Mouse (Mus musculus) midbrain, embryonic 14.5 days (tissue): Measurements from ENCODE around the gene Tstd2. TPM values are rescaled to one million over a fixed set of nuclear protein-coding genes. Genes with fewer than 3 reads are reported as not detected.

Experiments used
- ATAC-seq: fragments of 200-750 bp; cut with Nextera tagmentation; 2 replicates; pipeline ENCODE4 v1.8.0; 2017; ENCODE audit warnings: moderate number of reproducible peaks, moderate library complexity; ENCODE audit not compliant: low FRiP score, low TSS enrichment
- DNase-seq: peaks from one replicate; pipeline ENCODE4 v3.0.0-alpha.2; 2015
- H3K27ac ChIP-seq: fragments of 300-500 bp; sonication (generic); replicated peaks from 2 replicates; pipeline ENCODE4 v1.5.1; 2014; ENCODE audit warnings: mild to moderate bottlenecking, low read depth, low read length, moderate library complexity
- H3K27me3 ChIP-seq: fragments of 300-500 bp; sonication (generic); 2 replicates; pipeline ENCODE4 v1.6.1; 2014; ENCODE audit warnings: low read length, control low read depth, mixed read lengths; ENCODE audit not compliant: control insufficient read depth, insufficient read depth
- H3K36me3 ChIP-seq: fragments of 300-500 bp; sonication (generic); 2 replicates; pipeline ENCODE4 v1.6.1; 2014; ENCODE audit warnings: low read length, control low read depth; ENCODE audit not compliant: control insufficient read depth, insufficient read depth
- H3K4me1 ChIP-seq: fragments of 300-500 bp; sonication (generic); 2 replicates; pipeline ENCODE4 v1.6.1; 2014; ENCODE audit warnings: mild to moderate bottlenecking, antibody characterized with exemption, low read length, control low read depth; ENCODE audit not compliant: control insufficient read depth, insufficient read depth
- H3K4me2 ChIP-seq: fragments of 300-500 bp; sonication (generic); 2 replicates; pipeline ENCODE4 v1.6.1; 2014; ENCODE audit warnings: mild to moderate bottlenecking, low read length, moderate library complexity
- H3K4me3 ChIP-seq: fragments of 300-500 bp; sonication (generic); replicated peaks from 2 replicates; pipeline ENCODE4 v1.5.1; 2014; ENCODE audit warnings: low read depth, low read length
- H3K9ac ChIP-seq: fragments of 300-500 bp; sonication (generic); replicated peaks from 2 replicates; pipeline ENCODE4 v1.6.1; 2014; ENCODE audit warnings: mild to moderate bottlenecking, low read length, moderate library complexity
- H3K9me3 ChIP-seq: fragments of 300-500 bp; sonication (generic); 2 replicates; pipeline ENCODE4 v1.6.1; 2016; ENCODE audit warnings: low read length, control low read depth, mixed read lengths; ENCODE audit not compliant: control insufficient read depth
- WGBS: fragments of 180-500 bp; shearing (Covaris S2); extraction: QIAGEN DNeasy Blood & Tissue Kit; methylation state at CpG from one replicate; pipeline ENCODE4 v1.1.7; 2014; 5-methylcytosine and 5-hydroxymethylcytosine counted together
- polyA plus RNA-seq: library from polyadenylated mRNA; unstranded; fragments of >200 nt; fragmentation: Nextera tagmentation; extraction: Ambion mirVana; gene quantifications from 2 replicates; pipeline ENCODE4 v1.2.1, GENCODE M21; 2014

The Tstd2 gene
- polyA plus RNA-seq, 1 experiment from 2014 or later = 24.6 TPM

DNA sequence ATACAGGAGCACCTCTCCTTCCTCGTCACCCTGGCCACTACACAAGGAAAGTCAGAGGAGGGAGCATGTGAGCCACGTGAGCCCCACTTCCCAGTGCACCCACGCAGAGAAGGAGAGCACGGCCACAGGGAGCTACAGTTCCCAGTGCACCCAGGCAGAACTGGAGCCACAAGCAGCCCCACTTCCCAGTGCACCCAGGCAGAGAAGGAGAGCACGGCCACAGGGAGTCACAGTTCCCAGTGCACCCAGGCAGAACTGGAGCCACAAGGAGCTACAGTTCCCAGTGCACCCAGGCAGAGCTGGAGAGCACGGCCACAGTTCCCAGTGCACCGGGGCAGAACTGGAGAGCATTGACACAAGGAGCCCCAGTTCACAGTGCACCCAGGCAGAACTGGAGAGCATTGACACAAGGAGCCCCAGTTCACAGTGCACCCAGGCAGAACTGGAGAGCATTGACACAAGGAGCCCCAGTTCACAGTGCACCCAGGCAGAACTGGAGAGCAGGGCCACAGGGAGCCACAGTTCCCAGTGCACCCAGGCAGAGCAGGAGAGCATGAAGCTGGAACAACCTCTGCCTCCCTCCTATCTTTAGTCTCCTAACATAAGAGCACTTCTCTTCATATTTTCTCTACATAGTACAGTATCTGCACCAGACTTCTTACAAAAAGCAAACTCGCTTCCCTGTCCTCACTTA lies 9.0 kb downstream of the Tstd2 start:
- no peak for ATAC-seq
- WGBS = 76% methylated on average over 8 of the region's 8 CpGs
- peaks cover 82% of the 10 kb centered on the region for H3K36me3 ChIP-seq

GRCm38 (mm10) chr4:46126541-46126940 lies 12.0 kb downstream of the Tstd2 start:
- Histone ChIP-seq H3K4me2 (no peak overlapping the region), H3K9ac (no peak overlapping the region), H3K4me1 (no peaks in the 10 kb centered on the region), H3K27me3 (no peaks in the 10 kb centered on the region), H3K36me3 (peaks cover 84% of the 10 kb centered on the region), H3K9me3 (no peaks in the 10 kb centered on the region), H3K4me3 (no peak overlapping the region), H3K27ac (no peak overlapping the region)
- WGBS = 54% methylated on average over 2 of the region's 2 CpGs
- no peak for ATAC-seq
- DNase-seq = peak; percentile 91

More for the DNA sequence above, 9.0 kb downstream of the Tstd2 start:
- Histone ChIP-seq H3K27ac (no peak overlapping the region), H3K27me3 (no peaks in the 10 kb centered on the region), H3K4me3 (no peak overlapping the region), H3K4me2 (no peak overlapping the region), H3K9me3 (no peaks in the 10 kb centered on the region), H3K9ac (no peak overlapping the region), H3K4me1 (no peaks in the 10 kb centered on the region)
- DNase-seq = no peak

DNA sequence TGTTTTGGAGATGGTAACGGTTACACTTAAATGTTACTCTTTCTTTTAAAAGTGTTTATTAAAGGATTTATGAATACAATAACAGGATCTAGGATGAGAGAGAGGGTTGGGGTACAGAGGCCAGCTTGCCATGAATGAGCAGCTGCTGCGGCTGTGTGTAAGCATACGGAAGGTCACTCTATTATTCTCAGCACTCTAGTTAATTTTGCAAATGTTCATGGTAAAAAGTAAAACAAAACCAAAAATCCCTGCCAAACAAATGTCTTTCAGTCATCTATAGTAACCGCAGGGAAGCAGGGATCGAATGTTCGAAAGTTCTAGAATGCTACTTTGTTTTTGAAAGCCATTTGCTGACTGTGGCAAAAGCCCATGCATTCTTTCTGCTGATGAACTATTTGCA lies 15.1 kb downstream of the Tstd2 start:
- WGBS = 96% methylated on average over 6 of the region's 6 CpGs
- H3K27me3 ChIP-seq = no peaks in the 10 kb centered on the region
- ATAC-seq (no peak), DNase-seq (no peak)
- H3K4me1 ChIP-seq = no peaks in the 10 kb centered on the region
- H3K9ac ChIP-seq = no peak overlapping the region
- H3K9me3 ChIP-seq = no peaks in the 10 kb centered on the region
- peaks cover 89% of the 10 kb centered on the region for H3K36me3 ChIP-seq
- no peak overlapping the region for H3K4me2 ChIP-seq
- H3K4me3 ChIP-seq = no peak overlapping the region
- no peak overlapping the region for H3K27ac ChIP-seq

DNA sequence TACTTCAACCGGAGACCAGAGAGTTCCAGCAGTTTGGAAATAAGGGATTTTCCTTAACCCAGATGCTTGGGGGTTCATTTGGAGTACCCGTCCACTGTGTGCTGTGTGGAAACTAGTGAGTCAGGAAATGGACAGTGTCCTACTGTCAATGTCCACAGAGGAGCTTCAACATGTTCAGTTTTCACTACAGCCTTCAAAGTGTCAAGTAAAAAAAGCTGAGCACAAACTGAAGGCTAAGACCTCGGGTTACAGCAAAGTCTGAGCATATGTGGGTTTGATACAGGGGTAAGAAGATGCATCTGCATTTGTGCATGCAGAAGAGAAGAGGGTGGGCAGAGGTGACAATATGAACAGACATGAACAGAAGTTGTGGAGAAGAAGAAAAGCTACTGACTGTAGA lies 17.7 kb downstream of the Tstd2 start:
- Histone ChIP-seq H3K9ac (no peak overlapping the region), H3K4me3 (no peak overlapping the region), H3K9me3 (no peaks in the 10 kb centered on the region), H3K36me3 (peaks cover 100% of the 10 kb centered on the region), H3K27ac (no peak overlapping the region), H3K27me3 (no peaks in the 10 kb centered on the region), H3K4me1 (no peaks in the 10 kb centered on the region), H3K4me2 (no peak overlapping the region)
- DNase-seq (no peak), ATAC-seq (no peak)
- 89% methylated on average over 3 of the region's 3 CpGs for WGBS

DNA sequence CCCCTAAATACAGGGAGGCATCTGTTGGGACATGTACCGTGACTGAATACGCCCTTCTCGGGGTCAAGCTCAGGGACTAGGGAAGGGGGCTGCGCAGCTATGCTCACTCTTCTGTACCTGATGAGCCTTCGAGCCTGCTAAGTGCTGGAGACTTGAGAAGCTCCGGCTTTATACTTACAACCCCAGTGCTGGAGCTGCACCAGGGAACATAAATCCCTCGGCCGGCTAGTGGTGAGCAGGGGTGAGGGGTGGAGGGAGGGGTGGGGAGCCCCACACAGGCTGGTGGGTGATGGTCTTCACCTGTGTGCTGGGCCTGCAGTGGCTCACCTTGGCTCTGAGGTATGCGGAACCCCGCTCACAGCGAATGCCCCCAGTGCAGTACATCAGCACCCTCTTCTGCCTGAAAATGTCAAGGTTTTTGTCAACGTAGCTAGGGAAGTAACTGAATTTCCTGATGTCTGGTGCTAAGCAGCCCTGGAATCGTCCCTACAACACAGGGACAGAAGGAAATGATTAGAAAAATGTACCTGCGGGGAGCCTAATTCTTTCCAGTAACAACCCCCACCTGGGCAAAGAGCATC lies 18.9 kb downstream of the Tstd2 start:
- WGBS = 92% methylated on average over 14 of the region's 14 CpGs
- Histone ChIP-seq H3K27ac (no peak overlapping the region), H3K36me3 (peaks cover 98% of the 10 kb centered on the region), H3K9ac (no peak overlapping the region), H3K4me3 (no peak overlapping the region), H3K4me1 (no peaks in the 10 kb centered on the region), H3K9me3 (no peaks in the 10 kb centered on the region), H3K4me2 (no peak overlapping the region), H3K27me3 (no peaks in the 10 kb centered on the region)
- DNase-seq = no peak
- ATAC-seq = no peak

DNA sequence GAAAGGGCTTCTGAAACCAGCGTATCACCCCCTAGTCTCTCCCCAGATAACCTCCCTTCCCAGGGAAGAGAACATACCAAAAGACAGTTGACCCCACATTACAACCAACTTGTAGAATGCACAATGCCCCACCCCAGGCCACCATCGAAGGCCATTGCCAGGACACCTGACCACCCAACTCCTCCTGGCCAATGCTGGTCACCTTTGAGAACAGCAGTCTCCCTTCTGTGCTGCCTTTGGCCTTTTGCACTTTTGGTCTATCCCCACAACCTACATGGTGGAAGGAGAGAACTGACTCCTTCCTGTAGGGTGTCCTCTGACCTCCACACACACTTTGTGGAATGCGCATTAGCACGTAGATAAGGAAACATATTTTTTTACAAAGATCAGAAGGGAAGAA lies 21.0 kb downstream of the Tstd2 start:
- no peaks in the 10 kb centered on the region for H3K9me3 ChIP-seq
- DNase-seq (no peak), ATAC-seq (no peak)
- WGBS = 98% methylated on average over 4 of the region's 4 CpGs
- H3K36me3 ChIP-seq = peaks cover 88% of the 10 kb centered on the region
- no peaks in the 10 kb centered on the region for H3K4me1 ChIP-seq
- H3K4me2 ChIP-seq = no peak overlapping the region
- no peaks in the 10 kb centered on the region for H3K27me3 ChIP-seq
- no peak overlapping the region for H3K4me3 ChIP-seq
- no peak overlapping the region for H3K27ac ChIP-seq
- H3K9ac ChIP-seq = no peak overlapping the region

DNA sequence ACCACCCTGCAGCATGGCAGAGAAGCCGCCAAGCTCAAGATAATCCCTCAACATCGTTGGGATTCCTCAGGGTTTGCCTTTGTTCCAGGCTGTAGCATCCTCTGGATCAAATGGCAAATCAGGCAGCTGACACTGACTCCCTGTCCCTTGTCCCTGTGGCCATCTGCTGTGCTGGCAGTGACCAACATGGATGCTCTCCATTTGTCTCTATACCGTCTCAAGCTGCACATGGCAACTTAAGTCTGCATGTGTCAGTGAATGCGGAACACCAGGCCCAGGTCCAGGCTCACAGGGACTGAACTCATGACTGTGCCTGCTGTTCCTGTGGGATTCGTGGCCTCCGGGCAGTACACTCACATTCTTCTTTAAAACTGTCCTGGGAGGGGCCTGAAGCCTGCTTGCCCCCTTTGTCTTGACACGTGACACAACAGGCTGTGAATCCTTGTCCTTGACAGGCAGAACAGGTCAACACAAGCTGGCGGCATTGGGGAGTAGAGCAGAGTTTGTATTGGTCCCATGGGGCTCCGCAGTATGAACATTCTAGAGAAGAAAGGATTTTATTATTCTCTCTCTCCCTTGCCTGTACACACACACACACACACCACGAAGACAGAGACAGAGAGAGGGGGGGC lies 21.8 kb downstream of the Tstd2 start:
- no peak for DNase-seq
- Histone ChIP-seq H3K27ac (no peak overlapping the region), H3K27me3 (no peaks in the 10 kb centered on the region), H3K36me3 (peaks cover 79% of the 10 kb centered on the region), H3K9ac (no peak overlapping the region), H3K4me1 (no peaks in the 10 kb centered on the region), H3K4me3 (no peak overlapping the region), H3K9me3 (no peaks in the 10 kb centered on the region), H3K4me2 (no peak overlapping the region)
- ATAC-seq = no peak
- 80% methylated on average over 10 of the region's 10 CpGs for WGBS

DNA sequence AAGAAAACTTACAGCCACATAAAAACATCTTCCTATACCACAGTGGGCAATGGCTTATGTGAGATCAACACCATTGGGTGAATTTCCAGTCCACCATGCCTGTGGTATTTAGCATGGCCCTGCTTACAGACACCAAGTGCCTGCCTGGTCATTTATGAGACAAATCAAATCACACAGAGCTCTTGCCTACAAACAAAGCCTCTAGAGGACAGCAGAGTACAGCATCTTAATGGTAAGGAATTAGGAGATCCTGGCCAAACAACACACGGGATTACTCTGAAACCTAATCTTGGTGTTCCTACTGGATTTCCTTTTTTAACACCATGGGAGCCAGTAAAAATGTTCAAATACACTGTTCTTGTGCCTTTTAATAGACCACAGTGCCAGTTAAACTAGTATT lies 23.2 kb downstream of the Tstd2 start:
- H3K4me3 ChIP-seq = no peak overlapping the region
- 88% methylated on average over 1 of the region's 1 CpGs for WGBS
- H3K36me3 ChIP-seq = peaks cover 65% of the 10 kb centered on the region
- H3K4me2 ChIP-seq = no peak overlapping the region
- H3K4me1 ChIP-seq = no peaks in the 10 kb centered on the region
- no peak overlapping the region for H3K27ac ChIP-seq
- no peak overlapping the region for H3K9ac ChIP-seq
- DNase-seq (no peak), ATAC-seq (no peak)
- H3K27me3 ChIP-seq = no peaks in the 10 kb centered on the region
- H3K9me3 ChIP-seq = no peaks in the 10 kb centered on the region

- H3K27me3 ChIP-seq = no peaks in the 10 kb centered on the region
- DNase-seq (no peak), ATAC-seq (no peak)
- 79% methylated on average over 3 of the region's 3 CpGs for WGBS
- no peak overlapping the region for H3K4me2 ChIP-seq
- no peak overlapping the region for H3K9ac ChIP-seq
- H3K4me1 ChIP-seq = no peaks in the 10 kb centered on the region
- H3K4me3 ChIP-seq = no peak overlapping the region
- no peak overlapping the region for H3K27ac ChIP-seq
- H3K36me3 ChIP-seq = peaks cover 26% of the 10 kb centered on the region
- no peaks in the 10 kb centered on the region for H3K9me3 ChIP-seq
These were observed 27.1 kb downstream of the Tstd2 start for GRCm38 (mm10) chr4:46111361-46111760.
